Mouse (Mus musculus) testis, adult 2 months (tissue): ENCODE data around the gene Inmt.

Experiments used
- CTCF ChIP-seq: fragments of 200-500 bp; IDR thresholded peaks from 2 replicates; pipeline ENCODE4 v1.5.1; 2012; ENCODE audit warnings: low read depth, mild to moderate bottlenecking, inconsistent platforms, low read length, moderate library complexity; ENCODE audit not compliant: control insufficient read depth, insufficient read depth, insufficient replicate concordance
- POLR2A ChIP-seq: fragments of 200-500 bp; IDR thresholded peaks from 2 replicates; pipeline ENCODE4 v1.6.1; 2012; ENCODE audit warnings: low read depth, mild to moderate bottlenecking, inconsistent platforms, low read length, moderate library complexity; ENCODE audit not compliant: control insufficient read depth

- no peak for TF ChIP-seq CTCF
- TF ChIP-seq POLR2A = no peak
Measured at GRCm38 (mm10) chr6:55145285-55145684, 29.6 kb downstream of the Inmt start.
